Mouse (Mus musculus): ENCODE measurements around the gene Tomm70a. TPM values are rescaled to one million over a fixed set of nuclear protein-coding genes. Genes with fewer than 3 reads are reported as not detected.

Tomm70a gene
- 33.1 and 33.3 TPM in 2 replicates for polyA plus RNA-seq (2015; fragmentation: Nextera tagmentation; extraction: Ambion mirVana)

DNA sequence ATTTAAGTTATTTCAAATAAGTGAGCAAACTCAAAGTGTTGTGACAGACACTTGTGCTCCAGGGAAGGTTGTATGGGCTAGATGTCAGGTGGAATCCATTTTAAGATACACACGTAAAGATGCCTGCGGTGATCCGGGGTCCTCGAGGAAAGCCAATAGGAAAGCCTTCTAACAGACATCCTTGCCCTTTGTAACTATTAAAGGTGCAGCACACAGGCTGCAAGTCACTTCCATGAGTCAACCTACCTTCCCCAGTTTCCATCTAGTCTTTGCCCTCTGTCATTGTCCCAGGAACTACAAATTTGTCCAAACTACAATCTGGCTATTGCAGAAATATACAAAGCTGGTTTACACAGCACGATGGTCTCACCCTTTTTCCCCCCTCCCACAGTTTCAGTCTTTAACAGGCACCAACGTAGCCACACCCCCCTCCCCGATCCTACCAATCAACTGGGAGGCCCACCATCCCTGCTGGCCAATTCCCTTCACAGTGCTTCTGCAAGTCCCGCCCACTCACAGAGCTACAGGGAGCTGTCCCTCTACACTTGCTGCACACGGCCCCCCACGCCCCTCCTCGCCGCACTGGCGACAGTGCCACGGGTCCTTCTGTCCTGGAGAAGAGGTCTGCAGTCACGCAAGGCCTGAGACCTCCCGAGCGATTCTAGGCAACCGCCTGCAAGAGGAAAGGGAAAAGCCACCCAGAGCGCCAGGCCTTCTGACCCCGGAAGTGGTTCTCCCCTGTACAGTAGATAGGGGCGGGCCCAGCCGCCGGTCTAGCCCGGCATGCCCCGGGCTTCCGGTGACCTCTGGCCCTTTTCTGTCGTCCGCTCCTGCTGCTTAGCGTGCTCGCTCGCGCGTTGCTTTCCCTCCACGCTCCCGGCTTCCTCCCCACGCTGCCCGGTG lies at the start of gene Tomm70a:
Gene Tomm70a, plus strand, starts transcription at position 791 of the 903 bp plus-strand sequence.
- WGBS = 1% methylated on average over 37 of the region's 37 CpGs
- Histone ChIP-seq H3K27me3 (replicated peaks; ENCODE audit: control insufficient read depth, insufficient read depth, low read length) (no peaks in the 10 kb centered on the region), H3K9ac (ENCODE audit: low read depth, low read length) (peak within 1 kb of the TSS; percentile 96), H3K27ac (ENCODE audit: low read depth, low read length) (peak within 1 kb of the TSS; percentile 97), H3K9me3 (ENCODE audit: control insufficient read depth) (no peaks in the 10 kb centered on the region), H3K4me3 (ENCODE audit: low read depth, low read length) (peak within 1 kb of the TSS; percentile 97), H3K36me3 (ENCODE audit: control insufficient read depth, insufficient read depth) (no peaks in the 10 kb centered on the region), H3K4me2 (replicated peaks; ENCODE audit: low read depth) (peak within 1 kb of the TSS; percentile 84), H3K4me1 (replicated peaks; ENCODE audit: control insufficient read depth, insufficient read depth, low read length) (no peaks in the 10 kb centered on the region)
- ATAC-seq = peak; percentile 99
- no peak for TF ChIP-seq CTCF (IDR thresholded peaks at IDR 0.05; ENCODE audit: low read depth)

DNA sequence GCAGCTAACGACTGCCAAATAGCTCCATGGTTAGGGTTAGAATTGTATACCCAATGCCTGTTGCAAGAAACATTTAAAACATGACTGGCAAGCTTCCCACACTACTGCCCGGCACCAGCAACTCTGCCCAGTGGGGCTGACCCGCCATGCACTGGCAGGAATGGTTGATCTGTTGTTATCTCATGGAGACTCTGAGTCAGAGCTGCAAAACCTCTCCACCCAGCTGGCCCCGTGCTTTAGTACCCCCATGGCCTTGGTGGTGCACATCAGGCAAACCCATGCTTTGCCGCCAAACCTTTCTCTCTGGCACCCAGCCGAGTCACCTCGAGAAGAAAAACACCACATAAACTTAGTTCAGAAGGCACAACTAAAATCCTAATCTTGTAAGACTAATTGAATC lies 45.5 kb upstream of the Tomm70a start:
- Histone ChIP-seq H3K27me3 (replicated peaks; ENCODE audit: control insufficient read depth, insufficient read depth, low read length) (no peaks in the 10 kb centered on the region), H3K4me3 (ENCODE audit: low read depth, low read length) (no peak overlapping the region), H3K9ac (ENCODE audit: low read depth, low read length) (no peak overlapping the region), H3K36me3 (ENCODE audit: control insufficient read depth, insufficient read depth) (no peaks in the 10 kb centered on the region), H3K4me1 (replicated peaks; ENCODE audit: control insufficient read depth, insufficient read depth, low read length) (no peaks in the 10 kb centered on the region), H3K9me3 (ENCODE audit: control insufficient read depth) (no peaks in the 10 kb centered on the region), H3K27ac (ENCODE audit: low read depth, low read length) (no peak overlapping the region), H3K4me2 (replicated peaks; ENCODE audit: low read depth) (no peak overlapping the region)
- TF ChIP-seq CTCF (IDR thresholded peaks at IDR 0.05; ENCODE audit: low read depth) = no peak
- 71% methylated on average over 7 of the region's 7 CpGs for WGBS
- ATAC-seq = no peak

DNA sequence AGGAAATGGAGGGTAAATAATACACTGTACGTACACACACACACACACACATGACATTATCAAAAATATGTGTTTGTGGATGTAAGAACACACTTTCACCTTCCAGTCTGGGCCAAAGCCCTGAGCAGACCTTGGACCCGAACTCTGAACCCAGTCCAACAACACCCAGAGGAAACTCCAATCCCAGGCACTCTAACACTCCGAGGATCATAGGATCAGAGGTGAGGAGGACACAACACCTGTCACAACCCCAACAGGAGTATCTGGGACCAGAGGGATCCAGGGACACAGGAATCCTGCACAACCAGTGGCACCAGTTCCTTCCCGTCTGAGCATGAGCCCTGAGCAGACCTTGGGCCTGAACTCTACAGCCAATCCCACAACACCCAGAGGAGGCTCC lies 41.9 kb upstream of the Tomm70a start:
- TF ChIP-seq CTCF (IDR thresholded peaks at IDR 0.05; ENCODE audit: low read depth) = no peak
- H3K9me3 ChIP-seq (ENCODE audit: control insufficient read depth) = no peaks in the 10 kb centered on the region
- no peaks in the 10 kb centered on the region for H3K36me3 ChIP-seq (ENCODE audit: control insufficient read depth, insufficient read depth)
- no peak overlapping the region for H3K4me2 ChIP-seq (replicated peaks; ENCODE audit: low read depth)
- H3K27me3 ChIP-seq (replicated peaks; ENCODE audit: control insufficient read depth, insufficient read depth, low read length) = no peaks in the 10 kb centered on the region
- H3K4me3 ChIP-seq (ENCODE audit: low read depth, low read length) = no peak overlapping the region
- no peak overlapping the region for H3K9ac ChIP-seq (ENCODE audit: low read depth, low read length)
- WGBS = 42% methylated on average over 4 of the region's 4 CpGs
- no peak overlapping the region; the same call in 1 of the 2 replicates for H3K27ac ChIP-seq (ENCODE audit: low read depth, low read length)
- no peaks in the 10 kb centered on the region for H3K4me1 ChIP-seq (replicated peaks; ENCODE audit: control insufficient read depth, insufficient read depth, low read length)
- peak; percentile 69 for ATAC-seq

DNA sequence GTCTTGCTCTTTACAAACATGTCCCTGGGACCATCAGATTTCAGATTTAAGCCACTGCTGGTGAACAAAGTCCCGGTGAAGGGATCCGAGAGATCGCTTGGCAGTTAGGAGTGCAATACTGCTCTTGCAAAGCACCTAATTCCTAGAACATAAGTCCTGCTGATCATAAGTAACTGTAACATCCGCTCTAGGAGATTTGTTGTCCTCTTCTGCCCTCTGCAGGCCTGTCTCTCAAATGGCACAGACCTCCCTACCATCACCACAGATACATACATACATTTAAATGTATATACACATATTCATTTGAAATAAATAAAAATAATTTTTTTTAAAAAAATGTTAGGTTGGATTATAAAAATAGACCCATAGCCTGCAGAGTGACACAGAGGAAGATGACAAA lies 29.0 kb upstream of the Tomm70a start:
- H3K27ac ChIP-seq (ENCODE audit: low read depth, low read length) = peak overlapping the region; percentile 82
- H3K4me2 ChIP-seq (replicated peaks; ENCODE audit: low read depth) = no peak overlapping the region
- H3K4me1 ChIP-seq (replicated peaks; ENCODE audit: control insufficient read depth, insufficient read depth, low read length) = no peaks in the 10 kb centered on the region
- no peaks in the 10 kb centered on the region for H3K9me3 ChIP-seq (ENCODE audit: control insufficient read depth)
- H3K27me3 ChIP-seq (replicated peaks; ENCODE audit: control insufficient read depth, insufficient read depth, low read length) = no peaks in the 10 kb centered on the region
- TF ChIP-seq CTCF (IDR thresholded peaks at IDR 0.05; ENCODE audit: low read depth) = peak; percentile 80
- no peaks in the 10 kb centered on the region for H3K36me3 ChIP-seq (ENCODE audit: control insufficient read depth, insufficient read depth)
- no peak overlapping the region for H3K4me3 ChIP-seq (ENCODE audit: low read depth, low read length)
- no peak overlapping the region for H3K9ac ChIP-seq (ENCODE audit: low read depth, low read length)
- peak; percentile 82 for ATAC-seq
- WGBS = 25% methylated on average over 4 of the region's 4 CpGs

DNA sequence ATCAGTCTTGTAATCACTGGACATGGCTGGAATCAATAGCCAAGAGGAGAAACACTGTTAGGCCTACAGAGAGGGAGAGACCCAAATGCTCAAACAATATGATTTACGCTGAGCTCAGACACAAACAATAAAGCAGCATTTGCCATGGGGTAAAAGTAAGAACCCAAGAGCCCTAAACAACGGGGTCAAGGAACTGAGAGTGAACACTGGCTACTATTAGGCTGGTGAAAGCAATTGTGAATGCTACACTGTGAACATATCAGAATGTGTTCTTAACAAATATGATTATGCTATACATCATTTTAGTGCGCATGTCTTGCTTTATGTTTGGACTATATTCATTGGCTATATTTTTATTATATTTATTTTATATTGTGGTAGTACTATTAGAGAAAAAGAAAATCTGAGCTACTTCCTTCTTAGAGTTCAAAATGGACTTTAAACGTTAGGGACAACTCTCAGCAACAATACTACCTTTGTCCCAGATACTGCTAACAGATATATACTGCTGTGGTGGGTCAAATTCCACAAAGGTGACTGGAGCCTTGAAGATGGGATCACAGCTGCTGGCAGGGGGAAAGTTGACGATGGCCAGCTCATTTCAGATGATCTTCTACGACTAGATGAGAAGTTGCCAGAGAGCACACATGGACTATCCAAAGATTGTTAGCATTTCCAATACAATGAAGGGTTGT lies 28.4 kb upstream of the Tomm70a start:
- Histone ChIP-seq H3K4me1 (replicated peaks; ENCODE audit: control insufficient read depth, insufficient read depth, low read length) (no peaks in the 10 kb centered on the region), H3K4me2 (replicated peaks; ENCODE audit: low read depth) (no peak overlapping the region), H3K9me3 (ENCODE audit: control insufficient read depth) (no peaks in the 10 kb centered on the region), H3K27ac (ENCODE audit: low read depth, low read length) (peak overlapping the region; percentile 82), H3K36me3 (ENCODE audit: control insufficient read depth, insufficient read depth) (no peaks in the 10 kb centered on the region), H3K9ac (ENCODE audit: low read depth, low read length) (no peak overlapping the region), H3K27me3 (replicated peaks; ENCODE audit: control insufficient read depth, insufficient read depth, low read length) (no peaks in the 10 kb centered on the region), H3K4me3 (ENCODE audit: low read depth, low read length) (no peak overlapping the region)
- 30% methylated on average over 6 of the region's 6 CpGs for WGBS
- no peak for TF ChIP-seq CTCF (IDR thresholded peaks at IDR 0.05; ENCODE audit: low read depth)
- ATAC-seq = peak; percentile 97

DNA sequence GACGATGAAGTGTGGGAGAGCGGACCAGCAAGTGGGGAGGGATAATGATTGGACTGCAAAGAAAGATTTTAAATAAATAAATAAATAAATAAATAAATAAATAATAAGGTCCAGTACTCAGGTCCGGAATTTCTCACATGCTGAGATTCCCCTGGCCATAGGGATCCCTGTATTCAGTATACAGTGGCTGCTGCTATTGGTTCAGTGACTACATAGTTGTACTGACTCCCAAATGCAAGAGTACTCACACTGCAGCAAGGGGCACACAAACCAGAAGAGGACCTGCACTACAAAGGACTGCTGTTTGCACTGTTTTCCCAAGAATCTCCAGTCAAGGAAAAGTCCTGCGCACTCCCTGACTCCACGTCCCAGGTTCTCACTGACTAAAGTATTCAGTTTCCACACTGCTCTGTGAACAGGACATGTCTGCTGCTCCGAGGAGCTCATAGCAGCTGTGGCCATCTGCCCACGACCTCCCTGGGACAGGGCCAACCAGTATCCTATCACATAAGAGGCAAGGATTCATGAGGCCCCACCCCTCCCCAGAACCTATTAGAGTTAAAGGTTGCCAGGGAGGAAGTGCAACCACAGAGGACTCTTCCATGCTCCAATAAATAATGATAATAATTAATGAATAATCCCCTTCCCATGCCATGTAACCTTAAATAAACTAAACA lies 22.9 kb upstream of the Tomm70a start:
- H3K27ac ChIP-seq (ENCODE audit: low read depth, low read length) = no peak overlapping the region
- 0 out of 2 replicates have a peak, but pooled peaks have one; percentile 5 for ATAC-seq
- H3K9ac ChIP-seq (ENCODE audit: low read depth, low read length) = no peak overlapping the region
- H3K36me3 ChIP-seq (ENCODE audit: control insufficient read depth, insufficient read depth) = no peaks in the 10 kb centered on the region
- H3K27me3 ChIP-seq (replicated peaks; ENCODE audit: control insufficient read depth, insufficient read depth, low read length) = no peaks in the 10 kb centered on the region
- 51% methylated on average over 7 of the region's 7 CpGs for WGBS
- TF ChIP-seq CTCF (IDR thresholded peaks at IDR 0.05; ENCODE audit: low read depth) = no peak
- H3K4me1 ChIP-seq (replicated peaks; ENCODE audit: control insufficient read depth, insufficient read depth, low read length) = no peaks in the 10 kb centered on the region; the same call in none of the 2 replicates
- no peak overlapping the region for H3K4me3 ChIP-seq (ENCODE audit: low read depth, low read length)
- no peaks in the 10 kb centered on the region for H3K9me3 ChIP-seq (ENCODE audit: control insufficient read depth)
- H3K4me2 ChIP-seq (replicated peaks; ENCODE audit: low read depth) = no peak overlapping the region
